22 mouse cellular contexts compared by ENCODE assay signal in genomic region chr3:54474209-54474608, GRCm38 (mm10).
DNase-seq lines count a peak whose midpoint lies in the region; ATAC-seq and TF ChIP-seq lines count a peak whose summit lies in the region.
"Had no signal": no experiment of that assay in that cellular context is flagged by ENCODE, and none has a peak within 500 bp of the region (broad histone marks: within the 10 kb centered on the region; RNA-seq: fewer than 3 reads in every experiment).

No protein-coding gene starts in this region.

- no peaks in the 10 kb centered on the region for H3K27me3 ChIP-seq in kidney, postnatal 0 days (ENCODE audit: insufficient read depth, low read length)
- H3K27me3 ChIP-seq in kidney, embryonic 16.5 days (ENCODE audit: insufficient read depth, low read length) = no peaks in the 10 kb centered on the region
- H3K27me3 ChIP-seq: embryonic facial prominence, embryonic 12.5 days; kidney, embryonic 15.5 days; midbrain, embryonic 13.5 days; neural tube, embryonic 13.5 days had no signal

- no peak overlapping the region for H3K27ac ChIP-seq in kidney, postnatal 0 days
- H3K27ac ChIP-seq in kidney, embryonic 16.5 days (ENCODE audit: low read length) = no peak overlapping the region
- peak overlapping the region; percentile 43 for H3K27ac ChIP-seq in brown adipose tissue, adult 24 weeks (replicated peaks; ENCODE audit: low read depth, low read length)
- H3K27ac ChIP-seq: embryonic facial prominence, embryonic 12.5 days; gastrocnemius, adult 2 months; heart, adult 2 months; kidney, embryonic 15.5 days; layer of hippocampus, adult 2 months; midbrain, embryonic 13.5 days; neural tube, embryonic 13.5 days had no signal

- 71% methylated on average over 6 of the region's 6 CpGs for WGBS in kidney, postnatal 0 days
- WGBS in kidney, embryonic 16.5 days = 68% methylated on average over 6 of the region's 6 CpGs

- no peak for ATAC-seq in kidney, postnatal 0 days (replicated peaks; ENCODE audit: low FRiP score, low read depth)
- ATAC-seq in kidney, embryonic 16.5 days (ENCODE audit: low FRiP score, low TSS enrichment) = no peak
- ATAC-seq: forebrain, embryonic 16.5 days; hindbrain, embryonic 16.5 days; intestine, postnatal 0 days; midbrain, embryonic 13.5 days had no signal

- no peaks in the 10 kb centered on the region for H3K9me3 ChIP-seq in kidney, postnatal 0 days (replicated peaks; ENCODE audit: low read length)
- H3K9me3 ChIP-seq in kidney, embryonic 16.5 days (ENCODE audit: low read length) = no peaks in the 10 kb centered on the region
- H3K9me3 ChIP-seq: embryonic facial prominence, embryonic 12.5 days; kidney, embryonic 15.5 days; midbrain, embryonic 13.5 days; neural tube, embryonic 13.5 days had no signal

- DNase-seq in gastrocnemius, adult 18-20 months (ENCODE audit: low spot score) = peak; percentile 6
- DNase-seq in gastrocnemius, postnatal 25 days = no peak
- peak; percentile 40 for DNase-seq in kidney, postnatal 0 days (ENCODE audit: low spot score)
- peak; percentile 62 for DNase-seq in 3T3-L1 (ENCODE audit: low read depth, low spot score)
- no peak for DNase-seq in thymus, postnatal 0 days (ENCODE audit: low spot score)
- DNase-seq in T-cell, adult 2 months (ENCODE audit: low spot score) = no peak
- DNase-seq: cerebellum, adult 9-11 months; gastrocnemius, adult 2 months; heart, adult 2 months; liver; right cerebral cortex, adult 18-20 months; thymus, postnatal 4 days had no signal

- H3K4me2 ChIP-seq in kidney, postnatal 0 days (ENCODE audit: low read length) = no peak overlapping the region
- no peak overlapping the region for H3K4me2 ChIP-seq in kidney, embryonic 16.5 days (replicated peaks; ENCODE audit: low read depth, low read length)
- H3K4me2 ChIP-seq: embryonic facial prominence, embryonic 12.5 days; kidney, embryonic 15.5 days; midbrain, embryonic 13.5 days; neural tube, embryonic 13.5 days had no signal

- no peak for TF ChIP-seq CTCF in kidney, postnatal 0 days (IDR thresholded peaks at IDR 0.05; ENCODE audit: low read depth)

- no peak overlapping the region for H3K9ac ChIP-seq in kidney, postnatal 0 days (ENCODE audit: low read depth, low read length)
- H3K9ac ChIP-seq in kidney, embryonic 16.5 days (replicated peaks; ENCODE audit: low read length) = no peak overlapping the region
- H3K9ac ChIP-seq: embryonic facial prominence, embryonic 12.5 days; kidney, embryonic 15.5 days; midbrain, embryonic 13.5 days; neural tube, embryonic 13.5 days had no signal

- H3K4me3 ChIP-seq in kidney, postnatal 0 days (replicated peaks; ENCODE audit: low read depth, low read length) = no peak overlapping the region
- H3K4me3 ChIP-seq in kidney, embryonic 16.5 days (ENCODE audit: low read length) = no peak overlapping the region
- no peak overlapping the region for H3K4me3 ChIP-seq in brown adipose tissue, adult 24 weeks (ENCODE audit: insufficient read depth, low read depth, low read length)
- H3K4me3 ChIP-seq: embryonic facial prominence, embryonic 12.5 days; gastrocnemius, adult 2 months; heart, adult 2 months; kidney, embryonic 15.5 days; layer of hippocampus, adult 2 months; midbrain, embryonic 13.5 days; neural tube, embryonic 13.5 days had no signal

- no peaks in the 10 kb centered on the region for H3K36me3 ChIP-seq in kidney, postnatal 0 days (ENCODE audit: insufficient read depth, low read length)
- H3K36me3 ChIP-seq in kidney, embryonic 16.5 days (ENCODE audit: insufficient read depth, low read length) = no peaks in the 10 kb centered on the region
- H3K36me3 ChIP-seq: embryonic facial prominence, embryonic 12.5 days; kidney, embryonic 15.5 days; midbrain, embryonic 13.5 days; neural tube, embryonic 13.5 days had no signal

- no peaks in the 10 kb centered on the region for H3K4me1 ChIP-seq in kidney, postnatal 0 days (replicated peaks; ENCODE audit: insufficient read depth, low read length)
- H3K4me1 ChIP-seq in kidney, embryonic 16.5 days (ENCODE audit: insufficient read depth, low read length) = no peaks in the 10 kb centered on the region; the same call in 1 of the 2 replicates
- peaks cover 2% of the 10 kb centered on the region; the same call in 1 of the 2 replicates for H3K4me1 ChIP-seq in brown adipose tissue, adult 24 weeks (ENCODE audit: control insufficient read depth, insufficient read depth, insufficient read length, low read length)
- H3K4me1 ChIP-seq: midbrain, embryonic 13.5 days; neural tube, embryonic 13.5 days had no signal

Comparison
In these comparisons a context has a peak if more than half of its experiments do, and no peak if none do; other contexts are left out.
1. DNase-seq: peak in gastrocnemius, adult 18-20 months (single experiment), kidney, postnatal 0 days (single experiment) and 3T3-L1 (single experiment); none in gastrocnemius, postnatal 25 days (single experiment), thymus, postnatal 0 days (single experiment) and T-cell, adult 2 months (single experiment).